Mouse (Mus musculus) neural tube, postnatal 0 days (tissue): ENCODE results near the gene Slc9c1. TPM values are rescaled to one million over a fixed set of nuclear protein-coding genes. Genes with fewer than 3 reads are reported as not detected.

Experiments
- polyA plus RNA-seq: library from polyadenylated mRNA; unstranded; fragments of >200 nt; fragmentation: Nextera tagmentation; extraction: Ambion mirVana; gene quantifications from 2 replicates; pipeline ENCODE4 v1.2.1, GENCODE M21; 2015

The Slc9c1 gene
- polyA plus RNA-seq: not detected in 2 replicates

GRCm38 (mm10) chr16:45535009-45535408 lies at the start of gene Slc9c1:
Slc9c1 (plus strand) TSS chr16:45535309.

GRCm38 (mm10) chr16:45492927-45493326 lies 42.2 kb upstream of the Slc9c1 start, which contains the start of gene Gm609:
Gm609 (minus strand) TSS chr16:45492969.

GRCm38 (mm10) chr16:45531950-45532349 lies 3.2 kb upstream of the Slc9c1 start, which contains the start of gene Gm17783:
Gm17783 (minus strand) TSS chr16:45532050.

DNA sequence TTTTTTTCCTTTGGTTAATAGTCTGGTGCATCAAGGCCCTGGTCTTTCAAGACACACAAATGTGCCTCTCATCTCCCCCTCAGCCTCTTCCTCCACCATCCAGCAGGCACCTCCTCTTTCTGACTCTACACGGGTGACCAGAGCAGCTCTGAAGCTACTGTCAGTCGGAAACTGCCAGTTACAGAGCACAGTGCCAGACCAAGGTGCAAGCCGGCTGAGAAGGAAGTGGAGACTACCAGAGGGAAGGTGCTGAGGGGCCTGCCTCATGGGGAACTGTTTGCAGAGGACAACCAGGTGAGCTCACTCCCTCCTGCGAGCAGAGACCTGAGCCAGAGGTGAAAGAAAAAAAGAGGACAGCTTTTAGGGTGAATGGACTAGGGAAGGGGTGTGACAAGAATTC lies 75.2 kb downstream of the Slc9c1 start, which contains the start of gene Gcsam:
Gene Gcsam, plus strand, starts transcription at position 114 of the 400 bp plus-strand sequence.

DNA sequence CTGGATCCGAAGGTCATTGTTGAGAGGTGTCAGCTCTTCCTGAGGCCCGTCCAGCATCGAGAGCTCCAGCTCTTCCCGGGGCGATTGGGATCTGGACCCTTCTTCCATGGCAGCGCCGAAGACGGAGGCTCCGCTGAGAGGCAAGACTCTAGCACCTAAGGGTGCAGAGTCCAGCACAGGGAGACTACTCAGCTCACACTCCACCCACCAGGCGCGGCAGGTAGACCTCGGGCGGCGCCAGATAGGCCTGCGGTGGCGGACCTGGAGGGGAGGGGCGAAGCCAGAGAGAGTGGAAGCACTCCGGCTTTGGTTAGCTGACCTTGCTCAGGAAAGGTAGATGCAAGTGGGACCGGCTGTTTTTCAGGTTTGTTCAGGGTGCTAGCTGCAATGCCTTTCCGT lies 118.8 kb downstream of the Slc9c1 start, which contains the start of gene BC016579:
Gene BC016579, minus strand, starts transcription at position 135 of the 399 bp plus-strand sequence.

Other genes starting within 250 kb of the Slc9c1 start
- gene Cd200, start 126.3 kb upstream of the Slc9c1 start, polyA plus RNA-seq: 360 and 367 TPM in 2 replicates
- not detected in 2 replicates for gene Gm609, start 42.3 kb upstream of the Slc9c1 start, polyA plus RNA-seq
- gene Gm17783, start 3.3 kb upstream of the Slc9c1 start, polyA plus RNA-seq: not detected in 2 replicates
- gene Gcsam, start 75.1 kb downstream of the Slc9c1 start, polyA plus RNA-seq: not detected in 2 replicates
- gene BC016579, start 118.8 kb downstream of the Slc9c1 start, polyA plus RNA-seq: 0.12 TPM in 1 of 2 replicates, not detected in the other
- 0.57 and 0.70 TPM in 2 replicates for gene Tmprss7, start 158.3 kb downstream of the Slc9c1 start, polyA plus RNA-seq
- gene Tagln3, start 189.3 kb downstream of the Slc9c1 start, polyA plus RNA-seq: 357 and 402 TPM in 2 replicates
- 35.7 and 39.1 TPM in 2 replicates for gene Abhd10, start 207.6 kb downstream of the Slc9c1 start, polyA plus RNA-seq